Mouse (Mus musculus) brain, embryonic 14.5 days (tissue): ENCODE measurements at regions not wholly inside any gene's neighbourhood (a gene's known extent, or its start where the extent isn't known, plus 50 kb on each side); places are given as distances from the start of the nearest gene placed in this dataset.

Experiments
- CTCF ChIP-seq: fragments of 200-500 bp; IDR thresholded peaks from 2 replicates; pipeline ENCODE4 v1.5.1; 2012; ENCODE audit warnings: inconsistent platforms, mild to moderate bottlenecking, moderate library complexity, borderline replicate concordance; ENCODE audit not compliant: insufficient read depth, insufficient read length; ENCODE audit errors: extremely low read depth
- POLR2A ChIP-seq: fragments of 200-500 bp; IDR thresholded peaks from 2 replicates; pipeline ENCODE4 v1.6.1; 2012; ENCODE audit warnings: mild to moderate bottlenecking, inconsistent platforms, borderline replicate concordance; ENCODE audit not compliant: poor library complexity, insufficient read depth, insufficient read length, severe bottlenecking; ENCODE audit errors: extremely low read depth

GRCm38 (mm10) chr10:122602394-122602793, 76.2 kb upstream of the Ppm1h start:
- TF ChIP-seq POLR2A, result no peak
- no peak for TF ChIP-seq CTCF
